Mouse (Mus musculus) layer of hippocampus, postnatal 10 days (tissue): ENCODE results near the gene Hoxd3. TPM values are rescaled to one million over a fixed set of nuclear protein-coding genes. Genes with fewer than 3 reads are reported as not detected.

Source experiments
- DNase-seq, 2 experiments: peaks; one replicate each; pipeline ENCODE4 v3.0.0; 2021; ENCODE audit warnings: low spot score in 2 of 2
- long read RNA-seq: library from polyadenylated mRNA; stranded (forward); transcript quantifications from one replicate; pipeline ENCODE4 v2.0.0, GENCODE M21; 2023
- total RNA-seq, 2 experiments: library from RNA; stranded (reverse); gene quantifications; 2 replicates each; pipeline ENCODE4 v1.2.3; 2021

The Hoxd3 gene
- total RNA-seq = not detected
- long read RNA-seq = 0 reads

DNA sequence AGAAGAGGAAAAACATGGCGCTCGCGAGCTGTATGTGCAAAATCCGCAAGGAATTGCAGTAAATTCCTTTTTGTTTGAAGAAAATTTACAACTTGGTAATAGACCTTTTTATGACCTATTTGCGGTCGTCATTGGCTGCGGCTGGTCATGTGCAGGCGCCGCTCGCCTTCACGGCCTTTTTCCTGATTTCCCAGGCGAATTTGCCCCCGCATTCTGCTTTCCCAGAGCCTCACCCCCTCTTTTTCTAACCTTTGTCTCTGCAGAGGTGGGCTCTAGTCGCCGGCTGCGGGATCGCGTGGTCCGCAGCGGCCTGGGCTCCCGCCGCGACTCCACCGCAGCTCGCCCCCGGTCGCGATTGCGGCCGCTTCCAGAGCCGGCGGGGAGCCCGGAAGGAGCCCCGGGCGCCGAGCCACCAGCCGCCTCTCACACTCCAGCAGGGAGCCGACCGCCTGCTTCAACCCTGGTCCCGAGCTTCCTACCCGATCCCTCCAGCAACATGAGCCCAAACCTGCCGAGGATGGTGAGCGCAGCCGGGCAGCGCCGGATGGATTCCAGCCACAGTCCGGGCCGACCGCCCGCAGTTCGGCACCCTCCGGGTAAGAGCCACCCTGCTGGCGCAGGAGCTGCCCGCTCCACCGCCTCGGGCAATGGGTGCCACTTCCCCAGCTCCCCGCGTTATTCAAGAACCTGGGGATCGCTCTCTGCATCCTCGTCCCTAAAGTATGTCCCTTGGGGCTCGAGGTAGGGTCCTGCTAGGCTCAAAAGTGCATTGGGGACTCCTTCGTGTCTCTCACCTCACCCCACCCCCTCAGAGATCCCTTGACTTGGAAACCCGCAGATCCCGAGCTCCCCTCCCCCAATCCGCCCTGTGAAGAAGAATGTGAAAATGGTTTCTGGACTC, at the start of gene Hoxd3, which contains the start of gene Hoxd4:
Gene Hoxd3 (plus strand): TSS at position 207 of the 901 bp plus-strand sequence.
Gene Hoxd4 (plus strand): TSS at position 209 of the 901 bp plus-strand sequence.
- no peak for DNase-seq

DNA sequence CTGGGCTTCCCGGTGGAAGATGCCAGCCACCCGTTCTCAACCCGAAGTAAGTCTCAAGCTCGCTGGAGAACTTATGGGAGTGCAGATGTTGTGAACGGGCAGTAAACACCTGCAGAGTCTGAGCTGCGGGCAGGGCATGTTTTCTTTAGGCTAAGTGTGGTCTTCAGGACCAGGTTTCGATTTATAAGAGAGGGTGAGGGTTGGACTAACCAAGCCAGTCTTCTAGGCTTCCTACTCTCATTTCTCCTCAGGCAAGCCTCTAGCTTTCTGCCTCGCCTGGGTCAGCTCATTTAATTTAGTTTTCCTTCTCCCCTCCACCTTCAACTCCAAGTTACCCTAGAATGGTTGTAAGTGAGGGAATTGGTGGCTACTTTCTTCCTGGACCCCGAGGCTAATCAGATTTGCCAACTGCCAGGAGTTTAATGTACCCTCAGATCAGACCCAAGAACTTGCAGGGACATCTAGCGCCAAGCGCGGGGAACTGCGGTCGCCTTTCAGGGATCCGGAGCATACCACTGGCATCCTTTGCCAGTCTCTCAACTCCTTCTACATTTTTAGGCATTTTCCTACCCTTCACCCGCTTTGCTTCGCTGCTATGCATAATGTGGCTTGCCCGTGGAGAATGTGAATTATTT, 48.3 kb upstream of the Hoxd3 start:
- peak; percentile 66 to 69 for DNase-seq

DNA sequence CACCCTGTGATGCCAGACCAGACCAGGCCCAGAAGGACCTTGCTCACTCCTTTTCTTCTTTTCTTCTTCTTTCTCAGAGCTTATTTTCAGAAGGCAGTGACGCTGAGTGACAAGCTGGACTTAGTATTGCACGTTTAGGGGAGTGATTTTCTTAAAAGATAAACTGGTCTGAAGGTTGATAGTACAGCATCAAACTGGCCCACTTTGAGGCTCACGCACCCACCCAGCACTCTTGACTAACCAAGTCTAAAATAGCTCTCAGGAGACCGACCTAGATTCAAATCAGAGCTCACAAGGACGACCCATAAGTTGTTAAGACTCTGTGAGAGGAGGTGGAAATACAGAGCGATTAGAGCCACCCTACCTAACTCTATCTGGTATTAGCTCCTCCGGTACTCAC, 45.3 kb upstream of the Hoxd3 start:
- DNase-seq = no peak

DNA sequence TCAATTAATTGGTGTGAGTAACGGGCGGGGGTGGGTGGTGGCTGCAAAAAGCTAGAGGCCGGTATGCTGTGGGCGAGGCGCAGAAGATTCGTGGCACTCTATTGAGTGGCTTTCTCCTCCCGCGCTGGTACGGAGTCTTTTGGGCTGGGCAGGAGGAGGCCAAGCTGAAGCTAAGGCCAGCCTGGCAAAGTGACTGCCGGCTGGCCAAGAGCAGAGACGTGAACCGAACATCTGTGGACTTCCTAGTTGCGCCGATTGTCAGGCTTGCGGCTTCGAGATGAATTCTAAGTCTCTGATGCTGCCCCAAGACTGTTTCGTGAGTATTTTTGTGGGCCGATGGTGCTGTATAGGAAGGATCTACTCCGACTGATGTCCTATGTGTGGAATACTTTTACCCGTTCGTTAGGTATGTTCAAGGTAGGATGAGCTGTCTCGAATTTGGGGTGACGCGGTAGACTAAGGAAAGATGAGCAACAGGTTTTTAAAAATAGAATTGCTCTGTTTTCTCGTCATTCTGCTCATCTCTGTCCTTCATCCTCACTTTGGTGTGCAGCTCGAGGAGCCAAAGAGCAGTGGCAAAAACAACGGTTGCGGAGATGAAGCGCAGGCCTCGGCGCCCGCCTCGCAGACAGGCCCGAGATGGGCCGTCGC, 44.4 kb upstream of the Hoxd3 start:
- DNase-seq = no peak

DNA sequence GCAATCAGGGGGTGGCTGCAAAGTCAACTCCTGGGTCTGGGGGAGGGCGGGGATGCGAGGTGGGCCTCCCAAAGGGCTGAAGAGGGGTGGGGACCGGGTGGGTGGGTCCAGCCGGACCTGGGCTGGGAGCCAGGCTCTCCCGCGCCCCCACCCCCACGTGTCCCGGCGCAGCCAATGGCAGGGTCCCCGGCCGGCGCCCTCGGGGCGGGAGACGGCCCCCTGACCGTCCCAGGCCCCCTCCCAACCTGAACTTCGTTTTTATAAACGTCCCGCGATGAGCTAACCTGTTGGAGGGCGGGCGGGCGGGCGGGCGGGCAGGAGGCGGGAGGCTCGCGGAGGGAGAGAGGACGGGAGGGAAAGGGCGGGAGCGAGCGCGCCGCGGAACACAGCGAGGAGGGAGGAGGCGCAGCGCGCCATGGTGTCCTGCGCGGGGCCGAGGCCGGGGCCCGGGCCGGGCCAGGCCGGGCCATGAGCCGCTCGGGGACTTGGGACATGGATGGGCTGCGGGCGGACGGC, 43.8 kb upstream of the Hoxd3 start, which contains the start of gene Hoxd13:
Gene Hoxd13 (plus strand): TSS at position 469 of the 516 bp plus-strand sequence.
- no peak for DNase-seq

DNA sequence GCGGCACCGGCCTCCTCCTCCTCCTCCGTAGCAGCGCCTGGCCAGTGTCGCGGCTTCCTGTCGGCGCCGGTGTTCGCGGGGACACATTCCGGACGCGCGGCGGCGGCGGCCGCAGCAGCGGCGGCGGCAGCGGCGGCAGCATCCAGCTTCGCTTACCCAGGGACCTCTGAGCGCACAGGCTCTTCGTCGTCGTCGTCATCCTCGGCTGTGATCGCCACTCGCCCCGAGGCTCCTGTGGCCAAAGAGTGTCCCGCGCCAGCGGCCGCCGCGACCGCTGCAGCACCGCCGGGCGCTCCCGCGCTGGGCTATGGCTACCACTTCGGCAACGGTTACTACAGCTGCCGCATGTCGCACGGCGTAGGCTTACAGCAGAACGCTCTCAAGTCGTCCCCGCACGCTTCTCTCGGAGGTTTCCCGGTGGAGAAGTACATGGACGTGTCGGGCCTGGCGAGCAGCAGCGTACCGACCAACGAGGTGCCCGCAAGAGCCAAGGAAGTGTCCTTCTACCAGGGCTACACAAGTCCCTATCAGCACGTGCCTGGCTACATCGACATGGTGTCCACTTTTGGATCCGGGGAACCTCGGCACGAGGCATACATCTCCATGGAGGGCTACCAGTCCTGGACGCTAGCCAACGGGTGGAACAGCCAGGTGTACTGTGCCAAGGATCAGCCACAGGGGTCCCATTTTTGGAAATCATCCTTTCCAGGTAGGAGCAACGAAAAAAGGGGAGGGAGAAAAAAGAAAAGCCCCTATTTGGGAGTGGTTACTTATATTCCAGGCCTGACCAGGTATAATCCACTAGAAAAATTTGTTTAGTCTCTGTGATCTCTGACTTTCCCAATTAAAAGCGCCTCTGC, 43.1 kb upstream of the Hoxd3 start:
- no peak for DNase-seq

DNA sequence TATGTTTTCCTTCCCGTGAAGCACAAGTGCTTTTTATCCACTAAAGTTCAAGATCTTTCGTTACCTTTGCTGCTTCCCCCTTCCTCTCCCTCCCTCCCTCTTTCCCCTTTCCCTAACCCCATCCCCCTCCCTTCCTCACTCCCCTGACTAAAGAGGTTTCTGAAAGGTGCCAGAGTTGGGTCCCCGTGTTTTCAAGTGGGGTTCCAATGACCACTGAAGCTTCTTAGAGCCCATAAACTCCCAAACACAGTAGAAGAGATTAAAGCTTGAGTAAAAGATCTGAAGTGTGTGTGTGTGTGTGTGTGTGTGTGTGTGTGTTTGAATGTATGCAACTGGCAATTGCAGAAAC, 42.5 kb upstream of the Hoxd3 start:
- DNase-seq = no peak

DNA sequence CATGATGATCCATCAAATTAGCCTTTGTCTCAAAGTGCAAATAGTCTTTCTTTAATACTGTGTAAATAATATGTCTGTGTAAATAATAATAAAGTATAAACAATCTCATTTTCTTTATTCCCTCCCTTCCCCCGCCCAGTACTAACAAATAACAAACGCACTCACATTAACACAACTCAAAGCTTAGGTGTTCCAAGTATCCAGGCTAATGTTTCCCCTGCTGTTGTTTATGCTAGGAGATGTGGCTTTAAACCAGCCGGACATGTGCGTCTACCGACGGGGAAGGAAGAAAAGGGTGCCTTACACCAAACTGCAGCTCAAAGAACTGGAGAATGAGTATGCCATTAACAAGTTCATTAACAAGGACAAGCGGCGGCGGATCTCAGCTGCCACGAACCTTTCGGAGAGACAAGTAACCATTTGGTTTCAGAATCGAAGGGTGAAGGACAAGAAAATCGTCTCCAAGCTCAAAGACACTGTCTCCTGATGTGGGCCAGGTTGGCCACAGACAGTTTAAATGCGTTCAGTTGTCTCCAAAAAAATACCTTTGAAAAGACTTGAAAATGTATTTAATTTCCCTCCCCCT, 42.0 kb upstream of the Hoxd3 start:
- DNase-seq = no peak

DNA sequence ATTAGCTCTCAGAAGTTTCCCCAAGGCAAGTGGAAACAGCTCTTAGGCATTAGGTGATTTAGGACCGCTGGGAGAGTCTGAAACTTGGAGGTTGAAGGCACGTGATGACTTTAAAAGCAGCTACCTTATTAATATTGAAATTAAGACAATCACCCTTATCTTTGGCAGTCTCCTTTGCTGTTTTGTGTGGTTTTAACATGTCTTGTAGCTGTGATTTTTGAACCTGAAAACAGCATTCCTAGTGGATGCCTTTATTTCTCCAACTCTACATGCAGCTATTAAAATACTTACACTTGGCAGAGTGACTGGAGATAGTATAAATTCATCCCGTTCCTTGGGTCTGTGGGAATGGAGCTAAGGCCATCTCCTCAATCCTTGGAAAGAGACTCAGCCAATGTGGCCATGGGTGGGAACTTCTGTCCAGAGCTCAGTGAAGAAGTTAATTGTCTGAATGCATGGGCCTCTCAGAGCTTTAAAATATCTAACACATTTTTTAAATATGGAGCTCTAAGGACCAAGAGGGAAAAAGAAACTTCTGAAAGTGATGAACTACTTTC, 41.0 kb upstream of the Hoxd3 start:
- no peak for DNase-seq

DNA sequence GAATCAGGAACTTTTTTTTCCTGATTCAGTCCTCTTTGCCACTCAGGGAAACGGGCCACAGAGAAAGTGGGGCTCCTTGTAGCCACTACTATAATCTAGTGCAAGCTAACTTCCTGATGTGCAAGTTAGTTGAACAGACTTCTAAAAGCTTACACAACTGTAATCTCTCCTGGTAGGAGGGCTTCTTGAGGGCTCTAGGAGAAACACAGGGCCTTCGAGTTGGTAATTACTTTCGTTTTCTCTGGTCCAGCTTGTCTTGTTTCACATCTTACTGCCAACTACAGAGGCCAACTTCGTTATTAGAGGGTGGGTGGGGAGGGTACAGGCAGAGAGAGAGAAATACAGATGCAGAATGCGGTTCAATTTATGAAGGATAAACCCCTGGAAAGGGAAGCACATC, 39.9 kb upstream of the Hoxd3 start:
- DNase-seq = no peak

DNA sequence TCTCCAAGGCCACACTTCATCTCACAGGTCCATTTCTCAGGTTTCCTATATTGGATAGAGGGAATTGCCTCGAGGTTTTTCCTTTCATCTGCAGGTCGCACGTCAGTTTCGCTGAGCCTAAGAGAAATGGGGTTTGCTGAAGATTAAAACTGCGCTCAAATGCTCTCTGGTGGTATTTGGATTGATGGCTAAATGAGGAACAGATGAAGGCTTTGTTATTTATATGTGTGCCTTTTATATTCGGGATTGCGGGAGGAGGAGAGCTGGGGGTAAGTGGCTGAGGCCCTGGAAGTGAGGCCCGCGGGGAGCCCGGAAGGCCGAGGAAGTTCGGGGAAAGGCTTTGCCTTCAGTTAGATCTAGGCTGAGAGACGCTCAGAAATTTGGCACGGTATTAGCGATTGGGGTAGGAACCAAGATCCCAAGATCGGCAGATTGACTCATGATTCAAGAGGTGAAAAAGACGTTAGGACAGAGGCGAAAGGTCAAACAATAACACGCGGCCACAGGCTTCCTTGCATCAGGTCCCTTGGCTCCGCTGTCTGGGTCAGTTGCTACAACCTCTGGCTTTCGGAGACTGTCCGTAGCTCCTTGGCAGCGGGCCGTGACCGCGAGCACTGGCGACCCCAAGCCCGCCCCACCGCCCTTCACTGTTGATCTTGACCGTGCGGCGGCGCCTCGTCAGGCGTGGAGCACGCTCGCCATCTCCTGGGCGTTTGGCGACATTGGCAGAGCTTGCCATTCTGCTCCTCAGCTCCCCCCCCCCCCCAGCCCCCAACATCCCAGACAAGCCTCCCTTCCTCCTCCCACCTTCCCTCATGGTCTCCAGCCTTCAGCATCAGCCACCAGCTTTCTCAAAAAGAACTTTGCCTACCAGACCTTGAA, 39.0 kb upstream of the Hoxd3 start:
- DNase-seq = peak in 1 of 2 experiments; percentile 70

DNA sequence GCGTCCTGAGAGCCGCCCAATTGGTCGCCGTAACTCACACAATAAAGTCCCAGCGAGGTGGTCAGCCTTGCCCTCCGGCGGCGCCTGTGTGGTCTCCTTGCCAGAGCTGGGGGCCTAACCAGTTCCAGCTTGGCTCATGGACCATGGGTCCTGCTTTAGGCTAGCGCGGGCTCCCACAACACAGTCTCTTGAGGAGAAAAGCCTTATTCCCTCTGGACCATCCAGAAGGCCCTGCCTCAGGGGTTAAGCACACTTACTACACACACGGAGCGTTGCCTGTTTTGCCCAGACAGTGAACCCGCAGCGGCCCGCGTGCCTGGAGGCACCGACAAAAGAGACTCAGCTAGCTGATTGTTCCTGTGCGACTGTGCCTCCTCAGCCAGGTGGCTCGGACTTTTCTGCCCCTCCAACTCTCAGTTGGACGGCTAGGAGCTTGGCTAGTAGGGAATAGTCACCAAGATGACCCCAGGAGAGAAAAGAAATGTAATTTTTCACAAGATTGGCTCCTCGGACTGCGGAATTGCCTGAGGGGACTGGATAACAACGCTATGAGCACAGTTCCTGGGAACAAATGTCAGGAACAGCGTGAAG, 37.8 kb upstream of the Hoxd3 start:
- no peak for DNase-seq

DNA sequence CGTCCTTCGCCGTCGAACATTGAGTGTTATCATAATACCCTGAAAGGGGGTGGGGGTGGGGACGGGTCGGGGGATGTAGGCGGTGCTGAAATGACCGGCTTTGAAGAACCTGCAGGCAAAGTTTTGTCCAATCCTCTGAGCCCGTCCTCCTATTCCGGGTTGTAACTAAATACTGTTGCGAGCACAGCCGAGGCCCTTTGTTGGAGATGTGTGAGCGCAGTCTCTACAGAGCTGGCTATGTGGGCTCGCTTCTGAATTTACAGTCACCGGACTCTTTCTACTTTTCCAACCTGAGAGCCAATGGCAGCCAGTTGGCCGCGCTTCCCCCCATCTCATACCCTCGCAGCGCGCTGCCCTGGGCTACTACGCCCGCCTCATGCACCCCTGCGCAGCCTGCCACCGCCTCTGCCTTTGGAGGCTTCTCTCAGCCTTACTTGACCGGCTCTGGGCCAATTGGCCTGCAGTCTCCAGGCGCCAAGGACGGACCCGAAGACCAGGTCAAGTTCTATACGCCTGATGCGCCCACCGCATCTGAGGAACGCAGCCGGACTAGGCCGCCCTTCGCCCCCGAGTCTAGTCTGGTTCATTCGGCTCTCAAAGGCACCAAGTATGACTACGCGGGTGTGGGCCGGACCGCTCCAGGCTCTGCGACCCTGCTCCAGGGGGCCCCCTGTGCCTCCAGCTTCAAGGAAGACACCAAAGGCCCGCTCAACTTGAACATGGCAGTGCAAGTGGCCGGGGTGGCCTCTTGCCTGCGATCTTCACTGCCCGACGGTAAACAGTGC, 36.7 kb upstream of the Hoxd3 start, which contains the start of gene Hoxd12:
Gene Hoxd12 (plus strand): TSS at position 133 of the 785 bp plus-strand sequence.
- no peak for DNase-seq

DNA sequence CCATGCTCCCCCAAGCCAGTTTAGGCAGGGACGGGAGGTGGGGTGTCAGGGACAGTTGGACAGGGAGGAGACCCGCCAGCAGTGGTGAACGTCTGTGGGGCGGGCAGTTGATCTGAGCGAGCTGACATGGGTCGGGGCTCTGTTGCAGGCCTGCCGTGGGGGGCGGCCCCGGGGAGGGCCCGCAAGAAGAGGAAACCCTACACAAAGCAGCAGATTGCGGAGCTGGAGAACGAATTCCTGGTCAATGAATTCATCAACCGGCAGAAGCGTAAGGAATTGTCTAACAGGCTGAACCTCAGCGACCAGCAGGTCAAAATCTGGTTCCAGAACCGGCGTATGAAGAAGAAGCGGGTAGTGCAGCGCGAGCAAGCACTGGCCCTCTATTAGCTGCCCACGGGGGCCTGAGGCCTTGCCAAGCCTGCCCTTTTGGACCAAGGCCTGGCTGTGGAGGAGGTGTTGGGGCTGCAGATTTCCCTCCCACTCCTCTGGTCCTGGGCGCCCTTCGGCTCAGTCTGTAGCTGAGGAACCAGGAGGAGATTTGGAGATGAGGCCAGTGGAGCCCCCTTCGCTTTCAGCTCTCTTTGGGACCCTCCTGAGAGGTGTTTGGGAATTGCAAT, 36.0 kb upstream of the Hoxd3 start:
- no peak for DNase-seq

DNA sequence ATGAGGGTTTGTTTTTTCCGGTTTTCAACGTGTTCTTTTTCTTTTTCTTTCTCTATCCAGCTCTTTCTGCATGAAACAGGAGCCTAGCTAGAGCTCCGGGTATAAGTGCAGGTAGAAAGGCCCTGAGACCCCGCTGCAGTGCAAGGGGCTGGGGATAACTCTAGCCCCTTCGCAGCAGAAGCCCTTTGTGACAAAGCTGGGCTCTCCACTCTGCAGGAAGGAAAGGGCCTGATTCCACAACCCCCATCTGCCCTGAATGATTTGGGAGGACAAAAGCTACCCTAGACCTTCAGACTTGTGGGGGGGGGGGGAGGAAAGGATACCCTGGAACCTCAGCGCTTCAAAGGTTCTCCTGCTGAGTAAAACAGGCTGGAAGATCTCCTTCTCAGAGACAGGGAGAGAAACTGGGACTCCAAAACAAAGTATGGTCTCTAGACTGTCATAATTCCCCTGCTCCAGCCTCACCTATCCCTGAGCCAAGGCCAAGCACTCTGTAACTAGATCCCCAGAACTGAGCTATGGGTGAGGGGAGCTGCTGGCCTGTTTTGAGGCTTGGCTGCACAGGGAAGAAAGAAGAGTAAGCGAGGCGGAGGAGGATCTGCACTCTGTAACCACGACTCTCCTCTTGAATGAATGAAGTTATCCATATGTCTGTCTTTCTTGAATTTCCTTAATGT, 35.2 kb upstream of the Hoxd3 start:
- DNase-seq = no peak

DNA sequence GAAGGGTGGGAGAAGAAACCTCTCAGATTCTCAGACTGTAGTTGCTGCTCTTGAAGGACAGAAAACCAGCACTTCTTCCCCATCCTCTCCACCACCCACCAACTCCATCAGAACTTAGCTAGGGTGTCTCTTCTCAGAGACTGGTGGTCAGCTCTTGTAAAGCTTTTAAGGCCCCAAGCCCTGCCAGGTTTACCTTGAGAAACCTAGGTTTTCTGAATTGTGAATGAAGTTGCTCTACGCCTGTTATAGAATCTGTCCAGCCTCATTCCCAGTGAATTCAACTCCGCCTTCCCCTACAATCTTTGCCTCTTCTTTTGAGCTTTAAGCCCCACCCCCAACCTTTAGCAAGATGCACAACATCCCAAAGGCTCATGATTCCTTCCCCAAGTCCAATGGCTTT, 34.6 kb upstream of the Hoxd3 start:
- DNase-seq = no peak
